Mouse (Mus musculus): Measurements from ENCODE around the gene Gm10799.

GRCm38 (mm10) chr2:104041632-104042031, 26.7 kb downstream of the Gm10799 start:
- no peak for TF ChIP-seq CTCF (conservative IDR thresholded peaks at IDR 0.05; ENCODE audit: low read length)
- no peak for TF ChIP-seq POU5F1 (IDR thresholded peaks at IDR 0.05; ENCODE audit: borderline replicate concordance, low read length)

Data from E14TG2a.4 (cell line).